Mouse (Mus musculus) hindbrain, embryonic 14.5 days (tissue): Measurements from ENCODE around the gene Clns1a. TPM values are rescaled to one million over a fixed set of nuclear protein-coding genes. Genes with fewer than 3 reads are reported as not detected.

Experiments
- ATAC-seq: fragments of 200-750 bp; cut with Nextera tagmentation; 2 replicates; pipeline ENCODE4 v1.8.0; 2017; ENCODE audit warnings: moderate number of reproducible peaks, mild to moderate bottlenecking, moderate TSS enrichment, moderate library complexity; ENCODE audit not compliant: low FRiP score
- DNase-seq: peaks from one replicate; pipeline ENCODE4 v3.0.0-alpha.2; 2015; ENCODE audit warnings: low spot score
- H3K27ac ChIP-seq: fragments of 300-500 bp; sonication (generic); 2 replicates; pipeline ENCODE4 v1.5.1; 2014; ENCODE audit warnings: mild to moderate bottlenecking, moderate library complexity
- H3K27me3 ChIP-seq: fragments of 300-500 bp; sonication (generic); 2 replicates; pipeline ENCODE4 v1.6.1; 2014; ENCODE audit warnings: mild to moderate bottlenecking, low read length, mixed read lengths; ENCODE audit not compliant: control insufficient read depth, insufficient read depth
- H3K36me3 ChIP-seq: fragments of 300-500 bp; sonication (generic); replicated peaks from 2 replicates; pipeline ENCODE4 v1.6.1; 2014; ENCODE audit not compliant: control insufficient read depth, insufficient read depth
- H3K4me1 ChIP-seq: fragments of 300-500 bp; sonication (generic); replicated peaks from 2 replicates; pipeline ENCODE4 v1.6.1; 2014; ENCODE audit warnings: antibody characterized with exemption, low read length, mixed read lengths; ENCODE audit not compliant: control insufficient read depth, insufficient read depth
- H3K4me2 ChIP-seq: fragments of 300-500 bp; sonication (generic); replicated peaks from 2 replicates; pipeline ENCODE4 v1.6.1; 2014; ENCODE audit warnings: mild to moderate bottlenecking, moderate library complexity
- H3K4me3 ChIP-seq: fragments of 300-500 bp; sonication (generic); replicated peaks from 2 replicates; pipeline ENCODE4 v1.5.1; 2014; ENCODE audit warnings: mild to moderate bottlenecking, low read length
- H3K9ac ChIP-seq: fragments of 300-500 bp; sonication (generic); 2 replicates; pipeline ENCODE4 v1.6.1; 2014
- H3K9me3 ChIP-seq: fragments of 300-500 bp; sonication (generic); 2 replicates; pipeline ENCODE4 v1.6.1; 2016; ENCODE audit warnings: low read length; ENCODE audit not compliant: control insufficient read depth
- WGBS: fragments of 180-500 bp; shearing (Covaris S2); extraction: QIAGEN DNeasy Blood & Tissue Kit; methylation state at CpG from one replicate; pipeline ENCODE4 v1.1.7; 2014; 5-methylcytosine and 5-hydroxymethylcytosine counted together
- polyA plus RNA-seq: library from polyadenylated mRNA; unstranded; fragments of >200 nt; fragmentation: Nextera tagmentation; extraction: Ambion mirVana; gene quantifications from 2 replicates; pipeline ENCODE4 v1.2.1, GENCODE M21; 2014

Gene Clns1a
- polyA plus RNA-seq, 1 experiment from 2014 or later = 189 TPM

DNA sequence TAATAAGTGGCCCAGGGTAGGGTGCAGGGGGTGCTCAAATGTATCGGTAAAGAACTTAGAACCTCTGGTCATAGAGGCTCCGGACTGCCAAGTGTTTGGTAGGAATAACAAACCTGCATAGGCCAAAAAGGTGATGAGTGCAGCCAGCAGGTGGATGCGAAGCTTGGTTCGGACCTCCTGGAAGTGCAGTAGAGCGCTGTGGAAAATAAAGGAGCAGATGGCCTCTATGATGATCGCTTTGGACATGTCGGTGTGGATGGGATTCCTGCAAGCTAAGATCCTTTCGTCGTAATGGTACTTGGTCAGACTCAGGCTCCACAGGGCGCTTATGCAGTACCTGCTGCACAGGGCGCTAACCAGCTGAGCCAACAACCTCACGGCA is 40.8 kb downstream of the Clns1a start:
- no peak for DNase-seq
- Histone ChIP-seq H3K4me3 (peak overlapping the region; percentile 71), H3K36me3 (no peaks in the 10 kb centered on the region), H3K27ac (no peak overlapping the region), H3K9ac (peak overlapping the region; percentile 74), H3K4me2 (peak overlapping the region; percentile 97), H3K4me1 (0 out of 2 replicates have a peak, but pooled peaks cover 5% of the 10 kb centered on the region), H3K27me3 (no peaks in the 10 kb centered on the region), H3K9me3 (no peaks in the 10 kb centered on the region)
- 6% methylated on average over 12 of the region's 12 CpGs for WGBS
- peak; percentile 28; the same call in 1 of the 2 replicates for ATAC-seq

DNA sequence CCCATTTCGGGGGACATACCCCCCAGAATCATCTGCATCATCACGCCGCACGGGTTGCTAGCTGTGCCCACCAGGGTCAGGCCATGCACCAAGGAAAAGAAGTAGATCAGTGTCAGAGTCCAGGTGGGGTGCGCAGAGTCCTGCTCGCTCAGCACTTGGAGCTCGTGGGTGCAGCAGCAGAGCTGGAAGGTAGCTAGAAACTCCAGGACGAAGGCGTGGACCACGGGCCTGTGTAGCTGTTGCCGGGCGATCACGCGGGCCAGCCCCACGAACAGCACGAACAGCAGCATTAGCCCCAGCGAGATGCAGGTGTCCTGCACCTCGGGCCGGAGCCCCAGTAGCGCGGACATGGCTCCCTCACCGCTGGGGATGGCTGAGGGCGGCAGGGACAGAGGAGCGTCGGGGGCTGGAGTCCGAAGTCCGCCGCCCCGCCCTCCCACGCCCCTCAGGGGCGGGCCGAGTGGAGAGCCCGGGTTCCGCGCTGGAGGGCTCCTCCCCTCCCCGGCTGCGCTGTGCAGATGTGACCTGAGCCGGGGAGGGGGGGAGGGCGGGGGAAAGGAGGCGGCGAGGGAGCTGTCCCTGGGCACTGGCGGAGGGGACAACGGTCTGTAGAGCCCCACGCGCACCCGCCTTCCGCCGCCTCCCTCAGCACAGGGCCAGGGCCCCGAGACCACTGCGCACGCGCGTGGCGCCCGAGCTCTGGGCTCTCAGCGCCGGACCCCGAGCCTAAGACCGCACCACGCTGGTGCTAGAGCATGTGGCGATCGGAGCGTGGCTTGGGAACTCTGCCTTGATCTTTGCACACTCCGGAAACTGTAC is 41.4 kb downstream of the Clns1a start, which contains the start of gene Aqp11:
Gene Aqp11 (minus strand): TSS at position 652 of the 819 bp plus-strand sequence.
- Histone ChIP-seq H3K4me1 (0 out of 2 replicates have a peak, but pooled peaks cover 5% of the 10 kb centered on the region), H3K36me3 (no peaks in the 10 kb centered on the region), H3K27ac (0 out of 2 replicates have a peak within 1 kb of the TSS, but pooled peaks have one; percentile 1), H3K9me3 (no peaks in the 10 kb centered on the region), H3K9ac (peak within 1 kb of the TSS; percentile 74), H3K27me3 (no peaks in the 10 kb centered on the region), H3K4me3 (peak within 1 kb of the TSS; percentile 71), H3K4me2 (peak within 1 kb of the TSS; percentile 97)
- peak; percentile 92 for ATAC-seq
- under 1% methylated on average over 57 of the region's 64 CpGs for WGBS
- DNase-seq = peak; percentile 80

- no peaks in the 10 kb centered on the region for H3K27me3 ChIP-seq
- H3K9me3 ChIP-seq = no peaks in the 10 kb centered on the region
- no peak overlapping the region for H3K4me2 ChIP-seq
- DNase-seq (no peak), ATAC-seq (no peak)
- WGBS = 54% methylated on average over 10 of the region's 10 CpGs
- 0 out of 2 replicates have a peak, but pooled peaks cover 5% of the 10 kb centered on the region for H3K4me1 ChIP-seq
- H3K36me3 ChIP-seq = no peaks in the 10 kb centered on the region
- no peak overlapping the region for H3K9ac ChIP-seq
- no peak overlapping the region for H3K27ac ChIP-seq
- no peak overlapping the region for H3K4me3 ChIP-seq
Measured at GRCm38 (mm10) chr7:97740948-97741347, 44.5 kb downstream of the Clns1a start.

GRCm38 (mm10) chr7:97741756-97742291 is 45.4 kb downstream of the Clns1a start:
- ATAC-seq = no peak
- H3K36me3 ChIP-seq = no peaks in the 10 kb centered on the region
- H3K4me3 ChIP-seq = no peak overlapping the region
- H3K9me3 ChIP-seq = no peaks in the 10 kb centered on the region
- H3K27me3 ChIP-seq = no peaks in the 10 kb centered on the region
- H3K9ac ChIP-seq = no peak overlapping the region
- H3K4me1 ChIP-seq = 0 out of 2 replicates have a peak, but pooled peaks cover 4% of the 10 kb centered on the region
- no peak overlapping the region for H3K4me2 ChIP-seq
- DNase-seq = no peak
- 19% methylated on average over 1 of the region's 1 CpGs for WGBS
- no peak overlapping the region for H3K27ac ChIP-seq

GRCm38 (mm10) chr7:97745299-97745698 is 48.9 kb downstream of the Clns1a start:
- DNase-seq (peak; percentile 83), ATAC-seq (no peak; the same call in 1 of the 2 replicates)
- H3K9ac ChIP-seq = no peak overlapping the region
- no peaks in the 10 kb centered on the region for H3K9me3 ChIP-seq
- no peak overlapping the region for H3K27ac ChIP-seq
- no peaks in the 10 kb centered on the region for H3K4me1 ChIP-seq
- H3K4me2 ChIP-seq = no peak overlapping the region
- no peaks in the 10 kb centered on the region for H3K27me3 ChIP-seq
- 11% methylated on average over 3 of the region's 3 CpGs for WGBS
- no peak overlapping the region for H3K4me3 ChIP-seq
- no peaks in the 10 kb centered on the region for H3K36me3 ChIP-seq

DNA sequence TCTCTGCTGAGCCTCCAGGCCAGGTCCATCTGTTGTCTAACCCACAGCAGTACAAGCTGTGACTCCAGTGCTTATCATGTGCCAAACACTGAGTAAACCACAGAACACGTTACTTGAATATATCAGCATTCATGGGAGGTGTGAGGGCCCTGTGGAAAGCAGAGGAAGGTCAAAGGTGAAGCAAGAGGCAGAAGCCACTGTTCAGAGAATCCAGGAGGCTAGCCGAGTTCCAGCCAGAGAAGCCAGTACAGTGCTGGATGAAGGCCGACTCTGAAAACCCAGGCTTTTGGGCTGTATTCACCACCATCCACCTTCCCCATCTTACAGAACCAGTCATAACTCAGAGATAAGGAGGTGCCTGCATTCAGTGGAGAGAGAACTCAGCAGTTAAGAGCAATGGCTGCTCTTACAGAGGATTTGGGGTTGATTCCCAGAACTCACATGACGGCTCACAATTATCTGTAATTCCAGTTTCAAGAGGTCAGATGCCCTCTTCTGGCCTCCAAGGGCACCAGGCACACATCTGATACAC is 50.8 kb downstream of the Clns1a start:
- Histone ChIP-seq H3K4me3 (no peak overlapping the region), H3K9ac (no peak overlapping the region), H3K4me1 (no peaks in the 10 kb centered on the region), H3K36me3 (no peaks in the 10 kb centered on the region), H3K9me3 (no peaks in the 10 kb centered on the region), H3K27me3 (no peaks in the 10 kb centered on the region), H3K4me2 (no peak overlapping the region), H3K27ac (no peak overlapping the region)
- WGBS = 74% methylated on average over 4 of the region's 4 CpGs
- DNase-seq (no peak), ATAC-seq (no peak)

- WGBS = 26% methylated on average over 28 of the region's 28 CpGs
- Histone ChIP-seq H3K27me3 (no peaks in the 10 kb centered on the region), H3K36me3 (no peaks in the 10 kb centered on the region), H3K4me3 (no peak overlapping the region), H3K9ac (no peak overlapping the region), H3K9me3 (no peaks in the 10 kb centered on the region), H3K4me2 (peak overlapping the region; percentile 33; the same call in 1 of the 2 replicates), H3K4me1 (no peaks in the 10 kb centered on the region), H3K27ac (no peak overlapping the region)
- ATAC-seq = peak; percentile 77
- DNase-seq = peak; percentile 85
Measured at GRCm38 (mm10) chr7:97747787-97748497, 51.5 kb downstream of the Clns1a start.

DNA sequence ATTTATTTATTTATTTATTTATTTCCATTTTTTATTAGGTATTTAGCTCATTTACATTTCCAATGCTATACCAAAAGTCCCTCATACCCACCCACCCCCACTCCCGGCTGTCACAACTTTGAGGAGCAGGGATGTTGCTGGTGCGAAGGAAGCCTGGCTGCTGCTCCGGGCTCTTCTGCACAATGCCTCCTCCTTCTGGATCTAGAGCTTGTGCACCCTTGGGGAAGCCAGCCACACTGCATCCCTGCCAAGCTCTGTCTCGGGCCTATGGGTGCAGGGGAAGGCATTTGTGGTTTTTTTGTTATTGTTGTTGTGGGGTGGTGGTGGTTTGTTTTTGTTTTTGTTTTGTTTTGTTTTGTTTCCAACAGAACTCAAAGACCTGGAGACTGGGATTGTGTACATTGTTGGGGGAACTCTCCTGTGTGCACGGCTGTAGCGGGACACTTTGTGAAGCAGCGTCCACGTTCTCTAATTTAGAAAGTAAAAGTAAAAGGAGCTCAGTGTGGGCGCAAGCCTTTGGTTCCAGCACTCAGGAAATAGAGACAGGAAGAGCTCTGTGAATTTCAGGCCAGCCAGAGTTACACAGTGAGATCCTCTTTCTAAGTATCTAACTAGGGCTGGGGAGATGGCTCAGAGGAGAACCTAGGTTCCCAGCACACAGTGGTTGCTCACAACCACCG is 52.2 kb downstream of the Clns1a start:
- Histone ChIP-seq H3K4me2 (peak overlapping the region; percentile 33; the same call in 1 of the 2 replicates), H3K4me1 (no peaks in the 10 kb centered on the region), H3K4me3 (no peak overlapping the region), H3K27me3 (no peaks in the 10 kb centered on the region), H3K9ac (no peak overlapping the region), H3K36me3 (no peaks in the 10 kb centered on the region), H3K9me3 (no peaks in the 10 kb centered on the region), H3K27ac (no peak overlapping the region)
- ATAC-seq (peak; percentile 16; the same call in 1 of the 2 replicates), DNase-seq (no peak)
- 62% methylated on average over 10 of the region's 10 CpGs for WGBS
